Mouse (Mus musculus) lung, postnatal 0 days (tissue): ENCODE data around the gene Emid1.

Source experiments
- CTCF ChIP-seq: IDR thresholded peaks from 2 replicates; pipeline ENCODE4 v1.5.1; 2016; ENCODE audit warnings: antibody characterized with exemption, mild to moderate bottlenecking
- EP300 ChIP-seq: IDR thresholded peaks from 2 replicates; pipeline ENCODE4 v1.6.1; 2016; ENCODE audit warnings: antibody characterized with exemption, mild to moderate bottlenecking, control low read depth

DNA sequence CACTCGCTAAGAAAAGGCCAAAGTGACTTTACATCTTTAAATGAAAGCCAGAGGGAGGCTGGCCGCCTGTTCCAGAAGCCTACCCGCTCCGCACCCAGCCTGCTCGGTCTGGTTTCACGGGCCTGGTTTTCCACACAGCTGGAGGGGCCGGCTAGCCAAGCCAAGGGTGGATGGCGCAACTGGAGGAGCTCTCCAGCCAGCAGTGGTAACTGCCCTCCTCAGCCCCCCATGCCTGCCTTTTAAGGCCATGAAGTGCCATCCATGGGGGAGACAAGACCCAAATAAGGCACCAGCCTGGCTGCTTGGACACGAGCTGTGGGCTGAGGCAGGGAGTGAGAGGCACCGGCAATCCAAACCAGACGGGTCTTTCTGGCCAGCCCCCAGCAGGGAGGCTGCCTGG lies 16.1 kb downstream of the Emid1 start:
- TF ChIP-seq CTCF, result no peak
- TF ChIP-seq EP300, result no peak
